Mouse (Mus musculus) T-helper 1 cell (primary cell): ENCODE data around the gene Upf2.
"Not testable (repeated sequence)": the region's sequence is repeated elsewhere in the genome, so short reads cannot be mapped to it uniquely, and the experiment has no call there.

Experiments used
- in situ Hi-C: fragments of 300-600 bp; cut with MboI, MseI; formaldehyde crosslinking; loops from one replicate; pipeline ENCODE4 v1.15.1; 2025; ENCODE audit warnings: high pct_unique_total_duplicates

The Upf2 gene

DNA sequence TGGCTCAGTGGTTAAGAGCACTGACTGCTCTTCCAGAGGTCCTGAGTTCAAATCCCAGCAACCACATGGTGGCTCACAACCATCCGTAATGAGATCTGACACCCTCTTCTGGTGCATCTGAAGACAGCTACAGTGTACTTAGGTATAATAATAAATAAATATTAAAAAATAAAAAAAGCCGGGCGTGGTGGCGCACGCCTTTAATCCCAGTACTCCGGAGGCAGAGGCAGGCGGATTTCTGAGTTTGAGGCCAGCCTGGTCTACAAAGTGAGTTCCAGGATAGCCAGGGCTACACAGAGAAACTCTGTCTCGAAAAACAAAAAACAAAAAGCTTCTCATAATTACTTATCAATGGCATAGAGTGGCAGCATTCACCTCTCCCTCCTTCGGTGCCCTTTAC lies 1.4 kb upstream of the Upf2 start:
- in situ Hi-C loops = not testable (repeated sequence)

DNA sequence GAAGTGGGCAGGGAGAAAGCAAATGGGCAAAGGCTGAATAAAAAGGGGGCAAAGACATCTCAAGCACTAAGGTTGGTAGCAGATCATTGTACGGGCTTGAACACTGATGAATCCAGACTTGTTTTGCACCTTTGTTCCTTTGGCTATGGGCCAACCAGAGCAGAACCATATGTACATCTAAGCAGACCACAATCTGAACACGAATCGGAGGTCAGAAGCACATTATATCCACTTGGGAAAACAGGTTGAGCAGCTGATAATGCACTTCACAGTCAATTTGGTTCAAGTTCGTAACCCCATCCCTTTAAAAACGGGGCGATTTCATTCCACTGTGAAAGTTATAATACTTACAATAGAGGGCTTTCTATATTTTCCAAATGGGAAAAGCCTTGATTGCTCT lies 964 bp upstream of the Upf2 start:
- in situ Hi-C loops = no loop called here

DNA sequence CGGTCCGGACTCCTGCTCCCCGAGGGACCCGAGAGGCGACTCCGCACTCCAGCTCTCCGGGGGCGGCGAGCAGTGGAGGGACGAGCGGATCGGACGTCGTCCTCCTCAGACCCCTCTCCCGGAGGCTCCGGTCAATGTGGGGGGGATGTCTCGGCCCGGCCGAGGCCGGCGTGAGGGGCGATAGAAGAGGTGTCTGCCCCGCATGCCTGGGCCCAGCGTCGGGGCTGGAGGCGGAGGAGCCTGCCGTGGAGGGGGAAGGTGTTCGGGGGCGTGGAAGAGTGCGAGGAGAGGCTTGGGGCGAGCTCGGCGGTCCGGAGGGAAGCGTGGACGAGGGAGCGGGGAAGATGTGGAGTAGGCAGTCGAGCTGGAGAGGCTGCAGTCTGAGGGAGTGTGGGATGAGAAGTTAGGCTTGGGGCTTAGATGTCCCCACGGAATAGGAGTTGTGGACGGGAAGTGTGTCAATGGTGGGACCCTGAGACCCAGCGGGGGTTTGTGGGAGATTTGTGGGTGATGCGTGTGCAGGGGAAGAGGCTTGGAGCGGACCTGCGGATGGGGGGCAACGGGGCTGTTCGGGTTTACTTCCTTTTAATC lies 447 bp downstream of the Upf2 start:
- in situ Hi-C loops = no loop called here

DNA sequence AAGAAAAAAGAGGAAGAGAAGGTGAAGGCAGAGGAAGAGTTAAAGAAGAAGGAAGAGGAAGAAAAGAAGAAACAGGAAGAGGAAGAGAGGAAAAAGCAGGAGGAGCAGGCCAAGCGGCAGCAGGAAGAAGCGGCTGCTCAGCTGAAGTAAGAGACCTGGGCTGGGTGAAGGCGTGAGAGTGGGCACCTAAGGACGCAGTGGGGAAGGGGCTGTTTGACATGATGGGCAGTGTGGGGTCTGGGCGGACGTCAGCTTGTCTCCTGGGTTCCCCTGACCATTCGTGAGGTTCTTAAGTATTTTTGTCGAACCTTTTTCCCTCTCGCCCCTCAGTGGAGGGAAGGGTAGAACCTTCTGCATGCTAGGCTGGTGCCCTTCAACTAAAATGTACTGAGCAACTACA lies 6.4 kb downstream of the Upf2 start:
- in situ Hi-C loops = no loop called here

DNA sequence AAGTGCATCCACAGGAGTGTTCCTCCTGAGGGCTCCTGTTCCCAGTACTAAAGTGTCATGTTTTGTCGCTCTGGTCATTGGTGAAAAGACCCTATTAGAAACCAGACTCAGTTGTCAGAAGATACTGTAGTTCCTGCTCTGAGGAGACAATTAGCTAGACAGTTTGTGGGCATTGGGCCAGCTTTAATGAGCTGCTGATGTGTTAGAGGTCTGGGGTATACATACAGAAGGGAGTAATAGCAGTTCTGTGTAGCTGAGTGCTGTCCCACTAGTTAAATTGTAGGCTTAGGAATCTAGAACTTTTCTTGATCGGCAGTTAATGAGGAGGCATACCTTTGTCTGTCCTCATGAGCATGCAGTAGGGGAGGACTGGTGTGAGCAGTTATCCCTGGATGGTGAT lies 11.0 kb downstream of the Upf2 start:
- in situ Hi-C loops = no loop called here

DNA sequence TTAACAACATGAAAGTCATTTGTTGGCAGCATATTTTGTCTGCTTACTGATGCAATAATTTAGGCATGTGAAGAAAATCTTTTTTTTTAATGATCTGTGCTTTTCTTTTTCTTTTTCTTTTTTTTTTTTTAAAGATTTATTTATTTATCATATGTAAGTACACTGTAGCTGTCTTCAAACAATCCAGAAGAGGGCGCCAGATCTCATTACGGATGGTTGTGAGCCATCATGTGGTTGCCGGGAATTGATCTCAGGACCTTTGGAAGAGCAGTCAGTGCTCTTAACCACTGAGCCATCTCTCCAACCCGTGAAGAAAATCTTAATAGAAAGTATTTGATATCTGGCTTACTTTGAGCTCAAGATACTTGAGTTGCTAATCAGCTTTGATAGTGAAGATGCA lies 12.5 kb downstream of the Upf2 start:
- in situ Hi-C loops = not testable (repeated sequence)

DNA sequence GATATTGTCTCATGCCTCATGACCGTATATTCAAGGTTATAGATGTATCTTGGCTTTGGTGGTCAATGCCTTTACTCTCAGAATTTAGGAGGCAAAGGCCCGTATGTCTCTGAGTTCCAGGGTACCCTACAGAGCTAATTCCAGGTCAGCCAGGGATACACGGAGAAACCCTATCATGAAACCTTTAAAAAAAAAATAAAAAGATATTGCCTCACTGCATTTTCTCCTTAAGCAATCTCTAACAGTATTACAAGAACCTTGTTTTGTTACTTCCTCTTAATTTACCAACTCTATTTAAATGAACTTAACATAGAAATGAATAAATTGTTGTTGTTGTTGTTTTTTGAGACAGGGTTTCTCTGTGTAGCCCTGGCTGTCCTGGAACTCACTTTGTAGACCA lies 14.7 kb downstream of the Upf2 start:
- in situ Hi-C loops = no loop called here

DNA sequence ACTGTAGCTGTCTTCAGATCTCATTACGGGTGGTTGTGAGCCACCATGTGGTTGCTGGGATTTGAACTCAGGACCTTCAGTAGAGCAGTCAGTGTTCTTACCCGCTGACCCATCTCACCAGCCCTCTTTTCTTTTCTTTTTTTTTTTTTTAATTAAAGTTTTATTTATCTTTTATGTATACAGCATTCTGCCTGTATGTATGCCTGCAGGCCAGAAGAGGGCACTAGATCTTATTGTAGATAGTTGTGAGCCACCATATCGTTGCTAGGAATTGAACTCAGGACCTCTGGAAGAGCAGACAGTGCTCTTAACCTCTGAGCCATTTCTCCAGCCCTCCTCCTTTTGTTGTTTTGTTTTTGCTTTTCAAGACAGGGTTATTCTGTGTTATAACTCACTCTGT lies 19.4 kb downstream of the Upf2 start:
- in situ Hi-C loops = not testable (repeated sequence)

DNA sequence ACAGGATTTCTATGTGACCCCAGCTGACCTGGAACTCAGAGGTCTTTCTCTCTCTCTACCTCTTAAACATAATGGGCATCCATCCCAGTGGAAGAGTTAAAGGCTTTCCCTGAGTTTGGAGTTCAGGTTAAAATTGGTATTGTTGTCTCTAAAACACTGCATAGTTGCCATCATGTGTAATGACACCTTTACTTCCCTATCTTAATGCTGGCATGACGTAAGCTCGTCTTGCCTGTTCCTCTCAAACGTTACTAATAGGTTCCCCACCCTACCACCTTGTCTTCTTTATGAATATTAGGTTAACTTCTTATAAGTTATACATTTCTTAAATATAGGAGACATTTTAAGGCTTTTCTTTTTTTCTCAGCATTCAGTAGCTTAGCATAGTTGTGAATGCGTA lies 26.3 kb downstream of the Upf2 start:
- in situ Hi-C loops = no loop called here

DNA sequence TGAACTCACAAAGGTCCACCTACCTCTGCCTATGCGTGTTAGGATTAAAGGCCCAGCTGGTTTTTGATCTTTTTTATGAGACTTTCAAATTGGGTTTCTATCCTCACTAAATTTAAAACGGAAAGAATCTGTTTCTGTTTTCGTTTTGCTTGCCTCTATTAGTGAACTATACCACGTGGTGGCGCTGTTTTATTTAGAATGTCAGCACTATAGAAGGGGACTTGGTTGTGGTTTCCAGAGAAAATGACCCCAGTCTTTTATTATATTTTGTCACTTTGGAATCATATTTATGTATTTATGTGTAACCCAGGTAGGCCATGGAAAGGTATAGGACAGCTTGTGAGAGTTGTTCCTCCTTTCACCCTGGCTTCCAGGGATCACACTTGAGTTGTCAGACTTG lies 44.3 kb downstream of the Upf2 start:
- in situ Hi-C loops = loop anchor here (10.0 kb wide), 1 partner anchor 169 kb away; no protein-coding TSS in a partner anchor

DNA sequence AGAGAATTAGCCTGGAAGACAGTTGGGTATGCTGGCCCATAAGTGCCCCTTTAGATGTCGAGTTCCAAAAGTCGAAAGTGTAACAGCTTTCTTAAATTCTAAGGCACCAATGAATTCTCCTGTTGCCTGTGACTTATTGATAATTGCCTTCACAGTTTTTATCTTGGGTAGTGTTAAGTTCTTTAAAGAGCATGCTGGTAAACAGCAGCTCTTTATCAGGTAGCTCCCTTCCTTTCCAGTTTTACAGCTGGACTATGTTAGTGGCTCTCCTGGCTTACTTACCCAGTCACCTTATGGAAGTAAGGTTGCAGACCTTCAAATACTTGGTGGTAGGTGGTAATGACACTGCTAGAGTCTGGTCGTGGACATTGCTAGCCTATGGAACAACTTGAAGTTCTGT lies 52.7 kb downstream of the Upf2 start:
- in situ Hi-C loops = no loop called here

DNA sequence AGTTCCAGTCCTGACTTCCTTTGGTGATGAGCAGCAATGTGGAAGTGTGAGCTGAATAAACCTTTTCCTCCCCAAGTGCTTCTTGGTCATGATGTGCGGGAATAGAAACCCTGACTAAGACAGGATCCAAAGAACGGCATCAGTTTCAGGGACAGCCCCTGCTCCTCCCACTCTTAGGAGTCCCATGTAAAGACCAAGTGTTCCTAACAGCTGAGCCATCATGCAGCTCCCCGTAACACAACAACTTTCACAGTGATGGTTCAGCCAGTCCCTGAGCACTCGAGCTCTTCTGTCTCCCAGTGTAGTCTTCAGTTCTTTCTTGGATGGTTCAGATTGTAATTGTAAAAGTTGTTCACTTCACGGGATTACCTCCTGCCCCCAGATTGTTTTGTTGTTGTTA lies 63.3 kb downstream of the Upf2 start:
- in situ Hi-C loops = no loop called here

DNA sequence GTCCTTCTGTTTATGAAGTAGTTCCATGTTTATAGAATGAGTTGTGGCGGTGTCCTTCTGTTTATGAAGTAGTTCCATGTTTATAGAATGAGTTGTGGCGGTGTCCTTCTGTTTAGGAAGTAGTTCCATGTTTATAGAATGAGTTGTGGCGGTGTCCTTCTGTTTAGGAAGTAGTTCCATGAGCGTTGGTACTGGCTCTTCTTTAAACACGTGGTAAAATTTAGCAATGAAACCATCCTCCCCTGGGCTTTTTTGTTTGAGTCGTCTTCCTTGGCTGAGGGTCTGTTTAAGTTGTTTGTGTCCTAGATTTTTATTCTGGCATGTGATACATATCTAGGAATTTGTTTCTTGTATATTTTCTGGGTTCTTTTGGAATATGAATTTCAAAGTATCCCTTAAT lies 63.9 kb downstream of the Upf2 start:
- in situ Hi-C loops = not testable (repeated sequence)

DNA sequence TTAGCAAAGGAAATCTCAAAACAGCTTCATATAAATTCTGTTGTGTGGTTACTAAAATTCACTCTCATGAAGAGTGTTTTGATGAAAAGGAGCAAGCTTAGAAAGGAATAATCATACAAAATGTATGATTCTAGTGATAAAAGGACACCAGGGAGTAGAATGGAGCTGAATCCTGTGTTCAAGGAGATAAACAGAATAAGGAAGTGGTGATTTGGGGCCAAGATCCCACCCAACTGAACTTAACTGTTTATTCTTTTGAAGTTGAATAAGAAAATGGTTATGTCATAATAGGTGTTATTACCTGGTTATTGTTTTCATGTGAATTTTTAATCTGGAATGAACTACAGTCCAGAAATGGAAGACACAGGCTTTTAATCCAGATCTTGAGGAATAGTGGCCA lies 69.3 kb downstream of the Upf2 start:
- in situ Hi-C loops = no loop called here

DNA sequence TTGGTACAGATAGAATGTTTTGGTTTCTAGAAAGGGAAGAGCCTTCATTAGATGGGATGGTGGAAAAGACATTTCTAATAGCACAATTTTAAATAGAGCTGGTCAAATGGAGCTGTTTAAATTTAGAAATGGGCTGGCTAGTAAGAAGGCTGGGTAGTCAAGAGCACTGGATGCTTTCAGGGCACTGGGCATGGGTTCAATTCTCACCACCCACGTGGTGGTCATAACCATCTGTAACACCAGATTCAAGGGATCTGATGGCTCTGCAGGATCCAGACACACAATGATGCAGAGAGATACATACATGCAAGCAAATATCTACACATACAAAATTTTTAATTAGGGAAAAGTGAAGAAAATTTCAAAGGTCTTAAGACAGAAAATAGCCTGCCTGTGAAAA lies 91.4 kb downstream of the Upf2 start:
- in situ Hi-C loops = no loop called here

DNA sequence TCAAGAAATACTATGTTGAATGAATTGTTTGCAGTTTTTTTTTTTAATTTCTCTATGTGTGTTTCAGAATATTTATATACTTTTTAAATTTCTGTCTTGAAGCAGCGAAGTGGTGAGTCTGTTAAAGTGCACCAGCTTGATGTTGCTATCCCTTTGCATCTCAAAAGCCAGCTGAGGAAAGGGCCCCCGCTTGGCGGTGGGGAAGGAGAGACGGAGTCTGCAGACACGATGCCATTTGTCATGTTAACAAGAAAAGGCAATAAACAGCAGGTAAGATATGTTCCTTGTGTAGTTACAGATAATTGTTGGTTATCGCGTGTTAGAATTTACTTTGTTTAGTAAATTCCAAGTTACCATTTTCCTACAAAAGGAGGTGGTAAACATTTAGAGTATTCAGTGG lies 95.5 kb downstream of the Upf2 start:
- in situ Hi-C loops = no loop called here

DNA sequence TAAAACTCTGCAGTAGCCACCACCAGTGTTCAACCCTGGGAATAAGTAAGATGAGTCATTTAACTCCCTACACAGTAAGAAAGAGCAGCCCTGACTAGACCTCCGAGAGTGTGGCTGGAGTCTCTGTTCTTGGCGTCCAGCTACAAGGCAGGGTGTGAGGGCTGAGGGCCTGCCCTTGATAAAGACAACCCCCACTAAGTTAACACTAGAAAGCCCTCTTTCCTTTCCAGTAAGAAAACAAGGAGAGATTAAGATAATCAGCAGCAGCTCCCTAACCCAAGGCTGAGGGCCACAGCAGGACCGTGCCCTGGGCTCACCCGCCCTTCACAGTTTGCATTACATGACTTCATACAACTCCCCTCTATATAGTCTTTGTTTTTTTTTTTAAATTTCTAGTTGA lies 97.3 kb downstream of the Upf2 start:
- in situ Hi-C loops = no loop called here

DNA sequence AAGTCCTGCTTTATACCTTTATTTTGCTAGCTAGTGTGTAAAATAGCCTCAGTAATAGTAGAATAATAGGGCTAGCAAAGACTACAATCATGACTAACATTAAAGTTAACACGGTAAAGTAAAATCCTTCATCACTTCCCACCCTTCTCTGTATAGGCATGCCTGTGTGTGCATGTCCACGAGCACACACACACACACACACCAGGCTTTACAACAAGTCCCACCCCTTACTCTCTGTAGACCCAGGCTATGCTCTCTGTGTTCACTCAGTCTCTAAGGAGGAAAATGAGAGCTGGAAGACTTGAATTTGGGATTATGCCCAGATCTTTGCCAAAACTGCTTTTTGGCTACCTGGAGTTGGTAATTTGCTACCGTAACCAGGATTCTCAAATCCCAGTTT lies 97.7 kb downstream of the Upf2 start:
- in situ Hi-C loops = no loop called here

DNA sequence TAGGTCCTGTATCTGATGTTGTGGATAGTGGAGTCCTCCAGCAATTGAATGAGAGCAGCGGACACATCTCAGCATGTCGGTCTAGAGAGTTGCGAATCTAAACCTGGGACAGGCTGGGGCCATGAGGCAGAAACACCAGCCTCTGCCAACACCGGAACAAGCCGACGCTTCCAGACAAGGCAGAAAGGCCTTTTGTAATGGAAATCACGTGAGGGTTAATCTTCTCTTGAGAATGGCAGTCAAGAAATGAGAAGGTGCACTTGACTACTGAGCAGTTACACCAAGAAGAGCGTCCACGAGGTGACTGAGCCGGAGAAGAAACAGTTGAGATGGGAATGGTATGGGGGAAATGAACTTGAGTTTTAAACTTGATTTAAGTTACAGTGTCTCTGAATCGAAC lies 104.2 kb downstream of the Upf2 start:
- in situ Hi-C loops = no loop called here

DNA sequence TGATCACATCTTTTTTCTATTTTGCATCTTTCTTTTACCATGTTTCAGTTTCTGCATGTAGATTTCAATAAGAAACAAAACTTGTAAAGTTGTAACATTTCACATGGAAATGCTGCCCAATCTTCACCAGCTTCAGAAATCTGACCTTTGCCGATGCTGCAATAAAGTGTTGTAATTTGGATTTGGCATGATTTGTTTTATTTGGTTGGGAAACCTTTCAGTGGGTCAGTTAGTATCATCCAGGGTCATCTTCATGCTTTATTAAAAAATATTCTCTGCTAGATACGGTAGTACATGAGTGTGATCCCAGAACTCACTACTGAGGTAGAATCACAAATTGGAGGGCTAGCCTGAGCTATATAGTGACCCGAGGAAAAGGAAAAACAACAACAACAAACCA lies 105.2 kb downstream of the Upf2 start:
- in situ Hi-C loops = no loop called here

DNA sequence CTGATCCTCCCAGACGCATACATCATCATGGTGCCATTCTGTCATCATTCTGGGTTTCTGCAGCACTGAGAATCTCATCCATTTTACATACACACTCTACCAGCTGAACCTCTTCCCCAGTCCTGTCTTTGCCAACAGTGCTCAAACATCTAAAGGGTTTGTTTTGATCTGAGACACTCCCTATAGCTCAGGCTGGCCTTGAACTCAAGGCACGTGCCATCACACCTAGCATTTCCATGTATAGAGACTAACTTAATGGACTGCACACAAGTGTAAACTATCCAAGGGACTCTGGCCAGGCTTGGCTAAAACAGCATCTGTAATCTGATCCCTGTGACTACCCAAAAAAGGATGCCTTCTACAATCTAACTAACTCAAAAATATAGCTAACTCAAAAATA lies 108.0 kb downstream of the Upf2 start:
- in situ Hi-C loops = no loop called here

DNA sequence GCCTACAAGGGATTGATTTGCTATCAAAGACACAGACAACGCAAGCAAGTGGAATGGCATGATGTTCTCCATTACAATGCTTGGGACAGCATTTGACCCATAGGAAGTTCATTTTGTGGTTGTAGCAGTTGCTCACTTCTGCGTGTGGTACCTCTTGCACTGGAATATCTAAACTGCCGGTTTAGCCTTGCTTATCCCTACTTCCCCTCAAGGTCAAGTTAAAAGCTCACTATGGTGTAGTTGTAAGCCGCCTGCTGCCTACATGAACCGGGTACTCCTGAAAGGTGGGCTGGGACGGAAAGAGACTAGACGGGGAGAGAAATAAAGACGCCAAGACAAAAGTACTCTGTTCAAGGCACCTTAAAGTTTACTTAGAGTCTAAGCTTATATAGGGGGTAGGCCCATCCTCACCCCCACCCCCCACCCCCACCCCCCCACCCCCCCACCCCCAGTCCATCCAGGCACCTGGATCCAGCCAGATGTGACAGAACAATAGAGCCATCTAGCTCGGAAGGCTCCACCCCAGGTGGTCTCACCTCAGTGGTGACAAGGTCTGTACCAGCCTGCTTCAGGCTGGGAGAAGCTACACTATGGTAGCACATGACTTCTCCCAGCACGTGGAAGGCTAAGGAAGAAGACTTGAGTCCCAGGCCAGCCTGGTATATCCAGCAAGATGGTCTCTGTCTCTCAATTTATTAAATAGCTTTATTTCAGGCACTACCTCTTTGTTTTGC lies 109.0 kb downstream of the Upf2 start:
- in situ Hi-C loops = no loop called here

DNA sequence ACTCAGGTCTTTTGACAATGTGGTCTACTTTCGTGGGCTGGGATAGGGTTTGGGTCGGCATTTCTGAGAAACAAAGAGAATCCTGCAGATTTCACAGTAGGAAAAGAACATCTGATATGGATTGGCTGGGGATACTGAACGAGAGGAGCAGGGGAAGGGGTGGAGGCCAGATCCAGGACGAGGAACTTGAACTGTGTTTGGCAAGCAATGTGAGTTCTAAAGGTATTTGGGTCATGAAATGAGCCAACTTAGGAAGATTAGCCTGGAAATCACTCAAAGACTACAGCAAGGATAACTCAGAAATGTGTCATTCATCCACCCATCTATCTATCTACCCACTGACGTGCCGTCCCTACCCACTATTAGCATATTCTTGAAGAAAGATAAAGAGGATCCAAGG lies 116.1 kb downstream of the Upf2 start:
- in situ Hi-C loops = no loop called here

DNA sequence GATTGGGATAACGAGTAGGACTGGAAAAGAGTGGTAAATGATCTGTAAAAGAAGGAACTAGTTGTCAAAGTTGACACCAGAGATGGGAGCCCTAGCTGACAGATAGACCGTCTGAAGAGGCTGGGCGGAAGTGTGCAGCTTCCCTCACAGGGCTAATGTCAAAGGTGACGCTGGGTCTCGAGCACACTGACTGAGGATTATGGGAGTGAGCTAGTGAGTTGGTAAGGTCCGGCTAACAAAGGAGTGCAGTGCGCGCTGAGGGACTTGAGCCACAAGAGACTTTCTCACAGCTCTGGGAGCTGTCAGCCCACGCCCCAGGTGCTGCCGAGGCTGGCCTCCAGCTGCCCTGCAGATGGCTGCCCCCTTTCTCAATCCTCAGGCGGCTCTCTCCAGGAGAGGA lies 119.7 kb downstream of the Upf2 start:
- in situ Hi-C loops = no loop called here
